Mouse (Mus musculus): ENCODE measurements around the gene Ankrd34c. TPM values are rescaled to one million over a fixed set of nuclear protein-coding genes. Genes with fewer than 3 reads are reported as not detected.

Ankrd34c gene
- total and polyA plus RNA-seq, 3 experiments, result not detected

- TF ChIP-seq KAT2A (IDR thresholded peaks at IDR 0.05; ENCODE audit: insufficient replicate concordance, low read length), result no peak
- TF ChIP-seq HCFC1 (IDR thresholded peaks at IDR 0.05; ENCODE audit: low read depth, low read length), result no peak
- TF ChIP-seq MAFK (IDR thresholded peaks at IDR 0.05; ENCODE audit: insufficient replicate concordance, low read length), result no peak
- 0 out of 2 replicates have a peak, but pooled peaks have one; percentile 13 for TF ChIP-seq JUND (conservative IDR thresholded peaks at IDR 0.05; ENCODE audit: low read depth, low read length)
- no peak for TF ChIP-seq TBP (conservative IDR thresholded peaks at IDR 0.05; ENCODE audit: low read depth, low read length)
- TF ChIP-seq ELF1 (IDR thresholded peaks at IDR 0.05; ENCODE audit: low read depth, low read length), result no peak
- TF ChIP-seq NRF1 (IDR thresholded peaks at IDR 0.05; ENCODE audit: low read depth, low read length), result no peak
- TF ChIP-seq E2F4 (IDR thresholded peaks at IDR 0.05; ENCODE audit: insufficient replicate concordance, low read depth, low read length), result no peak
Measured at GRCm38 (mm10) chr9:89687503-89688226, 50.6 kb downstream of the Ankrd34c start (continued).

- Histone ChIP-seq H3K36me3 (replicated peaks in 1 of 2; ENCODE audit: control insufficient read depth in 1 of 2, insufficient read depth in 1 of 2, low read length in 1 of 2) (no peaks in the 10 kb centered on the region), H3K4me3 (replicated peaks in 1 of 3; ENCODE audit: low read depth in 2 of 3, low read length in 2 of 3, poor library complexity in 1 of 3) (no peak overlapping the region), H3K4me2 (ENCODE audit: insufficient read depth, low read depth, poor library complexity, severe bottlenecking) (no peak overlapping the region), H3K27me3 (replicated peaks) (no peaks in the 10 kb centered on the region), H3K9me3 (replicated peaks; ENCODE audit: low read length) (no peaks in the 10 kb centered on the region), H3K27ac (ENCODE audit: insufficient read depth, low read depth) (no peak overlapping the region), H3K9ac (ENCODE audit: insufficient read depth, low read depth) (no peak overlapping the region), H3K79me2 (replicated peaks; ENCODE audit: control insufficient read depth, extremely low read depth, insufficient read depth, poor library complexity, severe bottlenecking) (no peaks in the 10 kb centered on the region), H3K4me1 (ENCODE audit: control insufficient read depth in 1 of 2, insufficient read depth in 2 of 2) (peaks cover 3 to 8% of the 10 kb centered on the region in 2 experiments; a peak in 3 of 4 replicates)
- in situ Hi-C loops (cut with MboI; ENCODE audit: low pct_ligation_motif_present, low pct_unique_long_range_greater_than_20kb, low sequenced_read_pairs) (loop anchor here (25.0 kb wide), 1 partner anchor 449 kb away; no protein-coding TSS in a partner anchor), dilution Hi-C loops (cut with MboI; ENCODE audit: extremely low pct_ligation_motif_present, extremely low pct_unique_long_range_greater_than_20kb, low sequenced_read_pairs) (no loop called here)
- TF ChIP-seq RAD21 (IDR thresholded peaks at IDR 0.05; ENCODE audit: low read depth, low read length) (peak; percentile 43), NRF1 (IDR thresholded peaks at IDR 0.05; ENCODE audit: low read depth, low read length) (no peak), CTCF (conservative IDR thresholded peaks at IDR 0.05 in 1 of 2, IDR thresholded peaks at IDR 0.05 in 1 of 2; ENCODE audit: low read depth in 2 of 2, low read length in 2 of 2) (peak in 1 of 2 experiments; percentile 57; a peak in 2 of 4 replicates), ETS1 (conservative IDR thresholded peaks at IDR 0.05; ENCODE audit: low read depth, low read length) (no peak)
- no peak for DNase-seq (ENCODE audit: extremely low read depth)
Measured at GRCm38 (mm10) chr9:89686262-89686661, 52.0 kb downstream of the Ankrd34c start.

- peak; percentile 79 for TF ChIP-seq RAD21 (IDR thresholded peaks at IDR 0.05; ENCODE audit: low read depth, low read length)
- TF ChIP-seq KAT2A (IDR thresholded peaks at IDR 0.05; ENCODE audit: insufficient replicate concordance, low read length), result no peak
- peak; percentile 37 for TF ChIP-seq SMC3 (IDR thresholded peaks at IDR 0.05; ENCODE audit: low read depth, low read length)
- TF ChIP-seq CTCF (conservative IDR thresholded peaks at IDR 0.05 in 1 of 2, IDR thresholded peaks at IDR 0.05 in 1 of 2; ENCODE audit: low read depth in 2 of 2, low read length in 2 of 2), result peak; percentile 18 to 76; a peak in 2 of 4 replicates
- Histone ChIP-seq H3K27ac (ENCODE audit: insufficient read depth, low read depth) (no peak overlapping the region), H3K9me3 (replicated peaks; ENCODE audit: low read length) (no peaks in the 10 kb centered on the region), H3K4me1 (ENCODE audit: control insufficient read depth in 1 of 2, insufficient read depth in 2 of 2) (peaks cover 0 to 2% of the 10 kb centered on the region in 2 experiments; a peak in 1 of 4 replicates), H3K36me3 (replicated peaks in 1 of 2; ENCODE audit: control insufficient read depth in 1 of 2, insufficient read depth in 1 of 2, low read length in 1 of 2) (no peaks in the 10 kb centered on the region), H3K4me2 (ENCODE audit: insufficient read depth, low read depth, poor library complexity, severe bottlenecking) (no peak overlapping the region), H3K27me3 (replicated peaks) (no peaks in the 10 kb centered on the region), H3K9ac (ENCODE audit: insufficient read depth, low read depth) (no peak overlapping the region), H3K79me2 (replicated peaks; ENCODE audit: control insufficient read depth, extremely low read depth, insufficient read depth, poor library complexity, severe bottlenecking) (no peaks in the 10 kb centered on the region), H3K4me3 (replicated peaks in 1 of 3; ENCODE audit: low read depth in 2 of 3, low read length in 2 of 3, poor library complexity in 1 of 3) (no peak overlapping the region)
- in situ Hi-C loops (cut with MboI; ENCODE audit: low pct_ligation_motif_present, low pct_unique_long_range_greater_than_20kb, low sequenced_read_pairs), result loop anchor here (25.0 kb wide), 1 partner anchor 442 kb away; no protein-coding TSS in a partner anchor
- DNase-seq (ENCODE audit: extremely low read depth), result no peak
- dilution Hi-C loops (cut with MboI; ENCODE audit: extremely low pct_ligation_motif_present, extremely low pct_unique_long_range_greater_than_20kb, low sequenced_read_pairs), result no loop called here
Measured at GRCm38 (mm10) chr9:89678974-89679373, 59.3 kb downstream of the Ankrd34c start.

Other genes starting within 250 kb of the Ankrd34c start
- 0.13 and 0.25 TPM in 2 replicates for gene Minar1, start 115.3 kb downstream of the Ankrd34c start, total RNA-seq (2012; rRNA removed)
- gene Minar1, start 115.3 kb downstream of the Ankrd34c start, total RNA-seq (2014; rRNA removed), result not detected in 2 replicates
- 0.03 TPM in 1 of 2 replicates, not detected in the other for gene Minar1, start 115.3 kb downstream of the Ankrd34c start, polyA plus RNA-seq (2012; ENCODE audit: insufficient read length, low read depth)
- 71.5 and 84.0 TPM in 2 replicates for gene Tmed3, start 33.4 kb downstream of the Ankrd34c start, total RNA-seq (2012; rRNA removed)
- 76.9 and 80.9 TPM in 2 replicates for gene Tmed3, start 33.4 kb downstream of the Ankrd34c start, total RNA-seq (2014; rRNA removed)
- gene Tmed3, start 33.4 kb downstream of the Ankrd34c start, polyA plus RNA-seq (2012; ENCODE audit: insufficient read length, low read depth), result 55.0 and 55.4 TPM in 2 replicates
- gene Rasgrf1, start 171.4 kb upstream of the Ankrd34c start, total RNA-seq (2012; rRNA removed), result not detected in 2 replicates
- not detected in 2 replicates for gene Rasgrf1, start 171.4 kb upstream of the Ankrd34c start, total RNA-seq (2014; rRNA removed)
- not detected in 2 replicates for gene Rasgrf1, start 171.4 kb upstream of the Ankrd34c start, polyA plus RNA-seq (2012; ENCODE audit: insufficient read length, low read depth)

All from CH12.LX (cell line).